Mouse (Mus musculus): ENCODE results near the gene Ecm2. TPM values are rescaled to one million over a fixed set of nuclear protein-coding genes. Genes with fewer than 3 reads are reported as not detected.

The Ecm2 gene
- polyA plus RNA-seq, 1 experiment from 2014 or later = not detected

- no peak overlapping the region for H3K27ac ChIP-seq
- WGBS (ENCODE audit: missing documents) = 87% methylated on average over 6 of the region's 6 CpGs
- no peaks in the 10 kb centered on the region for H3K36me3 ChIP-seq (ENCODE audit: inconsistent target)
- no peak overlapping the region for H3K4me3 ChIP-seq (ENCODE audit: inconsistent target)
- no peaks in the 10 kb centered on the region for H3K79me2 ChIP-seq (ENCODE audit: inconsistent target)
These were observed 25.7 kb upstream of the Ecm2 start for GRCm38 (mm10) chr13:49478851-49479374.

GRCm38 (mm10) chr13:49479399-49479798 is 25.2 kb upstream of the Ecm2 start:
- H3K36me3 ChIP-seq (ENCODE audit: inconsistent target) = no peaks in the 10 kb centered on the region
- H3K79me2 ChIP-seq (ENCODE audit: inconsistent target) = no peaks in the 10 kb centered on the region
- 100% methylated on average over 4 of the region's 4 CpGs for WGBS (ENCODE audit: missing documents)
- no peak overlapping the region for H3K4me3 ChIP-seq (ENCODE audit: inconsistent target)
- H3K27ac ChIP-seq = no peak overlapping the region

GRCm38 (mm10) chr13:49480057-49480456 is 24.6 kb upstream of the Ecm2 start:
- H3K27ac ChIP-seq = no peak overlapping the region
- H3K4me3 ChIP-seq (ENCODE audit: inconsistent target) = no peak overlapping the region
- no peaks in the 10 kb centered on the region for H3K36me3 ChIP-seq (ENCODE audit: inconsistent target)
- WGBS (ENCODE audit: missing documents) = 100% methylated on average over 2 of the region's 2 CpGs
- no peaks in the 10 kb centered on the region for H3K79me2 ChIP-seq (ENCODE audit: inconsistent target)

GRCm38 (mm10) chr13:49480551-49480950 is 24.1 kb upstream of the Ecm2 start:
- H3K27ac ChIP-seq = no peak overlapping the region
- no peak overlapping the region for H3K4me3 ChIP-seq (ENCODE audit: inconsistent target)
- no peaks in the 10 kb centered on the region for H3K79me2 ChIP-seq (ENCODE audit: inconsistent target)
- WGBS (ENCODE audit: missing documents) = 92% methylated on average over 5 of the region's 5 CpGs
- no peaks in the 10 kb centered on the region for H3K36me3 ChIP-seq (ENCODE audit: inconsistent target)

- no peak overlapping the region for H3K27ac ChIP-seq
- H3K36me3 ChIP-seq (ENCODE audit: inconsistent target) = no peaks in the 10 kb centered on the region
- no peak overlapping the region for H3K4me3 ChIP-seq (ENCODE audit: inconsistent target)
- H3K79me2 ChIP-seq (ENCODE audit: inconsistent target) = no peaks in the 10 kb centered on the region
- WGBS (ENCODE audit: missing documents) = 100% methylated on average over 5 of the region's 5 CpGs
These were observed 19.2 kb upstream of the Ecm2 start for GRCm38 (mm10) chr13:49485388-49485787.

- Histone ChIP-seq H3K79me2 (ENCODE audit: inconsistent target) (no peaks in the 10 kb centered on the region), H3K4me3 (ENCODE audit: inconsistent target) (no peak within 1 kb of the TSS), H3K36me3 (ENCODE audit: inconsistent target) (no peaks in the 10 kb centered on the region), H3K27ac (no peak within 1 kb of the TSS)
- 93% methylated on average over 6 of the region's 6 CpGs for WGBS (ENCODE audit: missing documents)
These were observed 11.9 kb upstream of the Ecm2 start, which contains the start of gene Tes3-ps for GRCm38 (mm10) chr13:49492376-49493368. Gene Tes3-ps (plus strand): TSS chr13:49493318.

GRCm38 (mm10) chr13:49505776-49506175 is 1.2 kb downstream of the Ecm2 start:
- H3K4me3 ChIP-seq (ENCODE audit: inconsistent target) = no peak overlapping the region
- no peaks in the 10 kb centered on the region for H3K36me3 ChIP-seq (ENCODE audit: inconsistent target)
- H3K27ac ChIP-seq = no peak overlapping the region
- WGBS (ENCODE audit: missing documents) = 95% methylated on average over 4 of the region's 4 CpGs
- H3K79me2 ChIP-seq (ENCODE audit: inconsistent target) = no peaks in the 10 kb centered on the region

- 91% methylated on average over 3 of the region's 3 CpGs for WGBS (ENCODE audit: missing documents)
- Histone ChIP-seq H3K79me2 (ENCODE audit: inconsistent target) (no peaks in the 10 kb centered on the region), H3K27ac (no peak overlapping the region), H3K36me3 (ENCODE audit: inconsistent target) (no peaks in the 10 kb centered on the region), H3K4me3 (ENCODE audit: inconsistent target) (no peak overlapping the region)
These were observed 2.6 kb downstream of the Ecm2 start for GRCm38 (mm10) chr13:49507176-49507575.

- no peaks in the 10 kb centered on the region for H3K79me2 ChIP-seq (ENCODE audit: inconsistent target)
- no peak overlapping the region for H3K4me3 ChIP-seq (ENCODE audit: inconsistent target)
- H3K36me3 ChIP-seq (ENCODE audit: inconsistent target) = no peaks in the 10 kb centered on the region
- H3K27ac ChIP-seq = no peak overlapping the region
- 38% methylated on average over 2 of the region's 2 CpGs for WGBS (ENCODE audit: missing documents)
These were observed 14.2 kb downstream of the Ecm2 start for GRCm38 (mm10) chr13:49518761-49519160.

GRCm38 (mm10) chr13:49526235-49526634 is 21.6 kb downstream of the Ecm2 start:
- WGBS (ENCODE audit: missing documents) = 94% methylated on average over 2 of the region's 2 CpGs

GRCm38 (mm10) chr13:49530636-49531035 is 26.0 kb downstream of the Ecm2 start:
- H3K79me2 ChIP-seq (ENCODE audit: inconsistent target) = no peaks in the 10 kb centered on the region
- no peak overlapping the region for H3K4me3 ChIP-seq (ENCODE audit: inconsistent target)
- no peaks in the 10 kb centered on the region for H3K36me3 ChIP-seq (ENCODE audit: inconsistent target)
- 96% methylated on average over 4 of the region's 4 CpGs for WGBS (ENCODE audit: missing documents)
- no peak overlapping the region for H3K27ac ChIP-seq

More at GRCm38 (mm10) chr13:49526235-49526634, 21.6 kb downstream of the Ecm2 start:
- H3K79me2 ChIP-seq (ENCODE audit: inconsistent target) = no peaks in the 10 kb centered on the region
- H3K27ac ChIP-seq = no peak overlapping the region
- no peak overlapping the region for H3K4me3 ChIP-seq (ENCODE audit: inconsistent target)
- no peaks in the 10 kb centered on the region for H3K36me3 ChIP-seq (ENCODE audit: inconsistent target)

- Histone ChIP-seq H3K79me2 (ENCODE audit: inconsistent target) (no peaks in the 10 kb centered on the region), H3K27ac (no peak overlapping the region), H3K36me3 (ENCODE audit: inconsistent target) (no peaks in the 10 kb centered on the region), H3K4me3 (ENCODE audit: inconsistent target) (no peak overlapping the region)
- WGBS (ENCODE audit: missing documents) = 92% methylated on average over 1 of the region's 1 CpGs
These were observed 32.3 kb downstream of the Ecm2 start for GRCm38 (mm10) chr13:49536946-49537345.

- 91% methylated on average over 1 of the region's 1 CpGs for whole genome bisulfite sequencing (ENCODE audit: missing documents)
- Histone ChIP-seq H3K27ac (no peak overlapping the region), H3K36me3 (ENCODE audit: inconsistent target) (no peaks in the 10 kb centered on the region), H3K4me3 (ENCODE audit: inconsistent target) (no peak overlapping the region), H3K79me2 (ENCODE audit: inconsistent target) (no peaks in the 10 kb centered on the region)
These were observed 34.1 kb downstream of the Ecm2 start for GRCm38 (mm10) chr13:49538693-49539092.

- H3K4me3 ChIP-seq (ENCODE audit: inconsistent target) = no peak within 1 kb of the TSS
- no peaks in the 10 kb centered on the region for H3K79me2 ChIP-seq (ENCODE audit: inconsistent target)
- no peak within 1 kb of the TSS for H3K27ac ChIP-seq
- WGBS (ENCODE audit: missing documents) = 93% methylated on average over 3 of the region's 3 CpGs
- no peaks in the 10 kb centered on the region for H3K36me3 ChIP-seq (ENCODE audit: inconsistent target)
These were observed 39.7 kb downstream of the Ecm2 start, which contains the start of gene Aspn for GRCm38 (mm10) chr13:49544279-49544678. Gene Aspn (plus strand): TSS chr13:49544443.

- H3K36me3 ChIP-seq (ENCODE audit: inconsistent target) = no peaks in the 10 kb centered on the region
- H3K79me2 ChIP-seq (ENCODE audit: inconsistent target) = no peaks in the 10 kb centered on the region
- no peak overlapping the region for H3K27ac ChIP-seq
- H3K4me3 ChIP-seq (ENCODE audit: inconsistent target) = no peak overlapping the region
- 72% methylated on average over 3 of the region's 3 CpGs for WGBS (ENCODE audit: missing documents)
These were observed 41.0 kb downstream of the Ecm2 start for GRCm38 (mm10) chr13:49545646-49546045.

Data from macrophage (primary cell).